Mouse (Mus musculus) forebrain, embryonic 14.5 days (tissue): ENCODE measurements at regions not wholly inside any gene's neighbourhood (a gene's known extent, or its start where the extent isn't known, plus 50 kb on each side); places are given as distances from the start of the nearest gene placed in this dataset.

Experiments
- ATAC-seq: fragments of 200-750 bp; cut with Nextera tagmentation; 2 replicates; pipeline ENCODE4 v1.8.0; 2017; ENCODE audit warnings: mild to moderate bottlenecking, moderate library complexity
- DNase-seq: peaks from one replicate; pipeline ENCODE4 v3.0.0-alpha.2; 2015; ENCODE audit warnings: low spot score
- H3K27ac ChIP-seq: fragments of 300-500 bp; sonication (generic); 2 replicates; pipeline ENCODE4 v1.5.1; 2014; ENCODE audit warnings: low read depth, mild to moderate bottlenecking, control low read depth, low read length, moderate library complexity
- H3K27me3 ChIP-seq: fragments of 300-500 bp; sonication (generic); replicated peaks from 2 replicates; pipeline ENCODE4 v1.6.1; 2014; ENCODE audit warnings: low read length, control low read depth, mixed read lengths; ENCODE audit not compliant: control insufficient read depth, insufficient read depth
- H3K36me3 ChIP-seq: fragments of 300-500 bp; sonication (generic); 2 replicates; pipeline ENCODE4 v1.6.1; 2014; ENCODE audit warnings: low read length, control low read depth; ENCODE audit not compliant: control insufficient read depth, insufficient read depth
- H3K4me1 ChIP-seq: fragments of 300-500 bp; sonication (generic); 2 replicates; pipeline ENCODE4 v1.6.1; 2014; ENCODE audit warnings: antibody characterized with exemption, low read length, control low read depth; ENCODE audit not compliant: control insufficient read depth, insufficient read depth
- H3K4me2 ChIP-seq: fragments of 300-500 bp; sonication (generic); 2 replicates; pipeline ENCODE4 v1.6.1; 2014; ENCODE audit warnings: mild to moderate bottlenecking, control low read depth, low read length
- H3K4me3 ChIP-seq: fragments of 300-500 bp; sonication (generic); 2 replicates; pipeline ENCODE4 v1.5.1; 2014; ENCODE audit warnings: low read depth, low read length, control low read depth
- H3K9ac ChIP-seq: fragments of 300-500 bp; sonication (generic); 2 replicates; pipeline ENCODE4 v1.6.1; 2014; ENCODE audit warnings: mild to moderate bottlenecking, low read length, control low read depth, moderate library complexity
- H3K9me3 ChIP-seq: fragments of 300-500 bp; sonication (generic); replicated peaks from 2 replicates; pipeline ENCODE4 v1.6.1; 2016; ENCODE audit warnings: low read length, control low read depth, mixed read lengths; ENCODE audit not compliant: control insufficient read depth
- WGBS: fragments of 180-500 bp; shearing (Covaris S2); extraction: QIAGEN DNeasy Blood & Tissue Kit; methylation state at CpG from one replicate; pipeline ENCODE4 v1.1.7; 2014; 5-methylcytosine and 5-hydroxymethylcytosine counted together

GRCm38 (mm10) chrX:156539782-156540181, 875.3 kb downstream of the Phex start:
- H3K27me3 ChIP-seq: no peaks in the 10 kb centered on the region
- H3K9me3 ChIP-seq: no peaks in the 10 kb centered on the region
- H3K36me3 ChIP-seq: no peaks in the 10 kb centered on the region
- H3K4me2 ChIP-seq: no peak overlapping the region
- H3K9ac ChIP-seq: no peak overlapping the region
- H3K4me3 ChIP-seq: no peak overlapping the region
- no peak for ATAC-seq
- no peak overlapping the region for H3K27ac ChIP-seq
- no peaks in the 10 kb centered on the region for H3K4me1 ChIP-seq
- DNase-seq: peak; percentile 1
- 83% methylated on average over 4 of the region's 4 CpGs for WGBS

- Histone ChIP-seq H3K27ac (no peak overlapping the region), H3K4me1 (no peaks in the 10 kb centered on the region), H3K27me3 (no peaks in the 10 kb centered on the region), H3K4me2 (no peak overlapping the region), H3K9ac (no peak overlapping the region), H3K4me3 (no peak overlapping the region), H3K9me3 (no peaks in the 10 kb centered on the region), H3K36me3 (no peaks in the 10 kb centered on the region)
- ATAC-seq (no peak), DNase-seq (no peak)
- 79% methylated on average over 1 of the region's 1 CpGs for WGBS
Measured at GRCm38 (mm10) chrX:156537536-156537935, 877.6 kb downstream of the Phex start.
